Mouse (Mus musculus): ENCODE measurements around the gene Rps27rt.
"Not testable (repeated sequence)": the region's sequence is repeated elsewhere in the genome, so short reads cannot be mapped to it uniquely, and the experiment has no call there.

The Rps27rt gene

GRCm38 (mm10) chr9:114982689-114983360 is at the start of gene Rps27rt:
Rps27rt (minus strand) TSS chr9:114982739.
- in situ Hi-C loops (cut with MboI, MseI), result no loop called here

GRCm38 (mm10) chr9:115031046-115031445 is 48.5 kb upstream of the Rps27rt start:
- in situ Hi-C loops (cut with MboI, MseI), result not testable (repeated sequence)

- in situ Hi-C loops (cut with MboI, MseI), result no loop called here
Observed at GRCm38 (mm10) chr9:115030581-115030980, 48.0 kb upstream of the Rps27rt start.

- in situ Hi-C loops (cut with MboI, MseI), result no loop called here
Observed at GRCm38 (mm10) chr9:115029307-115029706, 46.8 kb upstream of the Rps27rt start.

- in situ Hi-C loops (cut with MboI, MseI), result no loop called here
Observed at GRCm38 (mm10) chr9:115023708-115024383, 41.3 kb upstream of the Rps27rt start.

GRCm38 (mm10) chr9:115023137-115023536 is 40.6 kb upstream of the Rps27rt start:
- in situ Hi-C loops (cut with MboI, MseI), result no loop called here

- in situ Hi-C loops (cut with MboI, MseI), result no loop called here
Observed at GRCm38 (mm10) chr9:115021419-115021818, 38.9 kb upstream of the Rps27rt start.

GRCm38 (mm10) chr9:115020141-115020540 is 37.6 kb upstream of the Rps27rt start:
- in situ Hi-C loops (cut with MboI, MseI), result no loop called here

- in situ Hi-C loops (cut with MboI, MseI), result no loop called here
Observed at GRCm38 (mm10) chr9:115012367-115012766, 29.8 kb upstream of the Rps27rt start.

- in situ Hi-C loops (cut with MboI, MseI), result loop anchor here (10.0 kb wide), 1 partner anchor 1613 kb away; no protein-coding TSS in a partner anchor
Observed at GRCm38 (mm10) chr9:115008194-115008593, 25.7 kb upstream of the Rps27rt start.

GRCm38 (mm10) chr9:115007776-115008175 is 25.2 kb upstream of the Rps27rt start:
- in situ Hi-C loops (cut with MboI, MseI), result loop anchor here (10.0 kb wide), 1 partner anchor 1613 kb away; no protein-coding TSS in a partner anchor

- in situ Hi-C loops (cut with MboI, MseI), result loop anchor here (10.0 kb wide), 1 partner anchor 1611 kb away; no protein-coding TSS in a partner anchor
Observed at GRCm38 (mm10) chr9:115005446-115005845, 22.9 kb upstream of the Rps27rt start.

GRCm38 (mm10) chr9:114999771-115000146 is 17.2 kb upstream of the Rps27rt start:
- in situ Hi-C loops (cut with MboI, MseI), result loop anchor here (10.0 kb wide), 2 partner anchors 575 to 1605 kb away; no protein-coding TSS in a partner anchor

GRCm38 (mm10) chr9:114999010-114999770 is 16.7 kb upstream of the Rps27rt start:
- in situ Hi-C loops (cut with MboI, MseI), result loop anchor here (10.0 kb wide), 1 partner anchor 576 kb away; no protein-coding TSS in a partner anchor

- in situ Hi-C loops (cut with MboI, MseI), result loop anchor here (10.0 kb wide), 1 partner anchor 578 kb away; no protein-coding TSS in a partner anchor
Observed at GRCm38 (mm10) chr9:114996489-114996888, 13.9 kb upstream of the Rps27rt start.

GRCm38 (mm10) chr9:114995716-114996115 is 13.2 kb upstream of the Rps27rt start:
- in situ Hi-C loops (cut with MboI, MseI), result loop anchor here (10.0 kb wide), 1 partner anchor 579 kb away; no protein-coding TSS in a partner anchor

- in situ Hi-C loops (cut with MboI, MseI), result loop anchor here (10.0 kb wide), 1 partner anchor 580 kb away; no protein-coding TSS in a partner anchor
Observed at GRCm38 (mm10) chr9:114995250-114995649, 12.7 kb upstream of the Rps27rt start.

- in situ Hi-C loops (cut with MboI, MseI), result loop anchor here (10.0 kb wide), 1 partner anchor 582 kb away; no protein-coding TSS in a partner anchor
Observed at GRCm38 (mm10) chr9:114992528-114992927, 10.0 kb upstream of the Rps27rt start.

- in situ Hi-C loops (cut with MboI, MseI), result loop anchor here (10.0 kb wide), 1 partner anchor 584 kb away; no protein-coding TSS in a partner anchor
Observed at GRCm38 (mm10) chr9:114990421-114990820, 7.9 kb upstream of the Rps27rt start.

GRCm38 (mm10) chr9:114988610-114989327 is 6.2 kb upstream of the Rps27rt start:
- in situ Hi-C loops (cut with MboI, MseI), result no loop called here

GRCm38 (mm10) chr9:114988029-114988428 is 5.5 kb upstream of the Rps27rt start:
- in situ Hi-C loops (cut with MboI, MseI), result no loop called here

All from T-helper 2 cell (primary cell).